Mouse (Mus musculus) brain, embryonic 14.5 days (tissue): Measurements from ENCODE around the gene Cntn3. TPM values are rescaled to one million over a fixed set of nuclear protein-coding genes. Genes with fewer than 3 reads are reported as not detected.
"Not testable (repeated sequence)": the region's sequence is repeated elsewhere in the genome, so short reads cannot be mapped to it uniquely, and the experiment has no call there.

Experiments used
- DNase-seq: peaks from one replicate; pipeline ENCODE4 v3.0.0-alpha.2; 2011; ENCODE audit warnings: low read depth
- CTCF ChIP-seq: fragments of 200-500 bp; IDR thresholded peaks from 2 replicates; pipeline ENCODE4 v1.5.1; 2012; ENCODE audit warnings: inconsistent platforms, mild to moderate bottlenecking, moderate library complexity, borderline replicate concordance; ENCODE audit not compliant: insufficient read depth, insufficient read length; ENCODE audit errors: extremely low read depth
- POLR2A ChIP-seq: fragments of 200-500 bp; IDR thresholded peaks from 2 replicates; pipeline ENCODE4 v1.6.1; 2012; ENCODE audit warnings: mild to moderate bottlenecking, inconsistent platforms, borderline replicate concordance; ENCODE audit not compliant: poor library complexity, insufficient read depth, insufficient read length, severe bottlenecking; ENCODE audit errors: extremely low read depth
- polyA plus RNA-seq: library from polyadenylated mRNA; depleted of rRNA; stranded (reverse); fragments of >200 nt; gene quantifications from 2 replicates; pipeline ENCODE4 v1.2.3, GENCODE M21; 2012; rRNA removed

Gene Cntn3
- 2.9 and 4.5 TPM in 2 replicates for polyA plus RNA-seq

DNA sequence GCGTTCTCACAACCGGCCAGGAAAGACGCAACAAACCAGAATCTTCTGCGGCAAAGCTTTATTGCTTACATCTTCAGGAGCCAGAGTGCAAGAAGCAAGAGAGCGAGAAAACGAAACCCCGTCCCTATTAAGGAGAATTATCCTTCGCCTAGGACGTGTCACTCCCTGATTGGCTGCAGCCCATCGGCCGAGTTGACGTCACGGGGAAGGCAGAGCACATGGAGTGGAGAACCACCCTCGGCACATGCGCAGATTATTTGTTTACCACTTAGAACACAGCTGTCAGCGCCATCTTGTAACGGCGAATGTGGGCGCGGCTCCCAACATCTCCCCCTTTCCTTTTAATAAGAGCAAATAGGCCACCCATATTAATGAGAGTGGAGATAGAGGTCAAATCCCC, at the start of gene Cntn3:
Gene Cntn3, minus strand, starts transcription at position 101 of the 400 bp plus-strand sequence.
- DNase-seq = not testable (repeated sequence)

DNA sequence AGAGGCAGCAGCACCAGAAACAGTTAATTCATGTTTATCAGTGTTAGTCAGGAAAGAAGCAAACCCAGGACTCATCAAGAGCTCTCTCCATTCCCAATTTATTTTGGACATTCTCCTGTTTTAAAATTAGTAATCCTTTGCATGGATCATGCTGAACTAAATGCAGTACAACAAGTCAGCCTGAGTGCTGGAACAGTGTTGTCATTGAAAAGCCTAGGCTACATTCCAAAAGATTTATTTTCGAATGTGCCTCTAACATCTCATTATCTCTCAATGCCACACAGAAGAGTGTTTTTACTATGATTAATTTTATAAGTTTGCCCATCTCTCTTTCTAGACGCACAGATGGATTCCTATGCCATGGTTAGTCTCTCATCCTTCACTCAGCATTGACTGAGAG, 27.9 kb upstream of the Cntn3 start:
- DNase-seq = no peak

DNA sequence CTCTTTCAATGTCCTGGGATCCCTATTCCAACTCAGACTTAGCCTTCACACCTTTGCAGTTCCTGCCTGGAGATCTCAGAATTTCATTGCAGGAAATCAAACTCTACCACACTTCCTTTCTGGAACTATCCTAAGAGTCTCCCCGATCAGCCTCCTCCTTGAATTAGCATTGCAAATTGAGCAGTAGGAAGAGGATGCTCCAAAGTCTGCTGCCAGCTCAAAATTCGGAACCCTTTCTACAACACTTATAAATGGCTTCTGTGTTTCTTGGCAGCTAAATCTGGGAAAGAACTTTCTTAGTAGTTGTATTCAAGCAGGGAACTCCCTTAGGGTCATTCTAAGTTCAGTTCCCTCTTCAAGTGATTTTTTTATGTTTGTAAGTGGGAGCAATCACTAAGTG, 24.9 kb upstream of the Cntn3 start:
- DNase-seq = no peak
- TF ChIP-seq CTCF (no peak), POLR2A (no peak)

More for the DNA sequence above, 27.9 kb upstream of the Cntn3 start:
- TF ChIP-seq CTCF (no peak), POLR2A (no peak)

DNA sequence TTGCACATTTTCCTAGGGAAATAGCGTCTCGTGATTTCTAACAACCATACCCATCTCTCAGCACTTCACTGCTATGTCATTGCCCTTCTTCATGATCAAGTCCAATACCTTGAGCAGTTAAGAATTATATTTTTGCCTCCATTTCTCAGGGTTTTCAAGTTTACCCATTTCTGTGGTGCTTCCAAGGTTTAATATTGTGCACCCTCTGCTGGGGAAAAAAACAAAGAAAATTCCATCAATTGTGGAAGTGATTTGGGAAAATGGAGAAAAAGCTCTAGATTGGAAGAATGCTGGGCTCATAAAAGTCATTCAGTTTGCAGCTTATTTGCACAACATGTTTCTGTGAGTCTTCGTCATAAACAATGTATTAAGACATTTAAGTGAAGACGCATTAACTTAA, 17.2 kb upstream of the Cntn3 start:
- TF ChIP-seq CTCF (no peak), POLR2A (no peak)
- peak; percentile 10 for DNase-seq

DNA sequence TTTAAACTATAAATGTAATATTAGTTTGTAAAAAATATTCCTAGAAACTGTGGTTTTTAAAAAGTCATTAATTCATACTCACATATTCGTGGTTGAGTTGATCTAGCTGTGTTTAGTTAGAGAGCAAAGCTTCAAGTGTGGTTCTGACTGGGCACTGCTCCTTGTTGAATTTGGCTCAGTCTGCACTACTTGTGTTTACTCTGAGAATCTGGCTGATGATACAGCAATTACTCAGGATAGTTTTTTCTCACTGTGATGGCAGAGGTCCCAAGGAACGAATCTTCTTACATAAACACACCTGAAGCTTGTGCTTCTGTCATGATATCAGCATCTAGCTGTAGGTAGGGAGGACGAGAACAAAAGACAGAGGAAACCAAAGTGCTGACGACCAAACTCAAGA, 16.4 kb upstream of the Cntn3 start:
- DNase-seq = peak; percentile 26
- no peak for TF ChIP-seq CTCF
- TF ChIP-seq POLR2A = no peak

DNA sequence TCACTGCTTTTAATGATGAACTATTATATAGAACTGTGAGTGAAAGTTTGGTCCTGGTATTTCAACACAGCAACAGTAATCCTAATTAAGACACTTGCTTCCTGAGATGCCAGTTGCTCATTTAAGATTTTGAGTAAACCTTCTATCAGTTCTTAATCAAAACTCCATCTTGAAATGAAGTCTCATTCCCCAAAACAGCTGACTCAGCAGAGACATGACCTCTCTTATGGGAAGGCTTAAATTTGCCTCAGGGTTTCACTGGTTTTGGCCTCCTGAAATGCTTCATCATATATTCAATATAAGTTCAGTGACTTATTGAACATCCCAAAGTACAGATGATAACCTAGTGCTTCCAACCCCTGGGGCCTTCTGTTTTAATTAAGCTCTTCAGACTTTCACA, 13.2 kb upstream of the Cntn3 start:
- TF ChIP-seq CTCF (no peak), POLR2A (no peak)

DNA sequence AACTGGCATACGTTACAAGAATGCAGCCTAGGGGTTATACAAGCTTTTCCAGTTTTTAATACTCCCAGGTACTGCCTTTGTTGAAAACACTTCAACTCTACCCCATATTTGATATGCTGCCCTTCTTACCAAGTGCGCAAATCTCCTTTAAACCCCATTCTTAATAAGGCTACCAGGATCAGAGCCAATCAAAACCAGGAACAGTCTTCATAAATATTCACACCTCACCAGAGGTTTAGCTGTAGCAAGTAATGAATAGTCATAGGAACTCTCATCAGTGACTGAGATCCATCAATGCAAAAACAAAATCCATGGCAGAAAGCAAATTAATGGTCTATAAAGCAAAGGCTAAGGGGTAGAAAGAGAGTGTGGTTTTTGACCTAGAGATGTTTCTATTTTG, 10.7 kb upstream of the Cntn3 start:
- DNase-seq = peak; percentile 46
- TF ChIP-seq POLR2A = no peak
- TF ChIP-seq CTCF = no peak

More for the DNA sequence above, 13.2 kb upstream of the Cntn3 start:
- DNase-seq = no peak

DNA sequence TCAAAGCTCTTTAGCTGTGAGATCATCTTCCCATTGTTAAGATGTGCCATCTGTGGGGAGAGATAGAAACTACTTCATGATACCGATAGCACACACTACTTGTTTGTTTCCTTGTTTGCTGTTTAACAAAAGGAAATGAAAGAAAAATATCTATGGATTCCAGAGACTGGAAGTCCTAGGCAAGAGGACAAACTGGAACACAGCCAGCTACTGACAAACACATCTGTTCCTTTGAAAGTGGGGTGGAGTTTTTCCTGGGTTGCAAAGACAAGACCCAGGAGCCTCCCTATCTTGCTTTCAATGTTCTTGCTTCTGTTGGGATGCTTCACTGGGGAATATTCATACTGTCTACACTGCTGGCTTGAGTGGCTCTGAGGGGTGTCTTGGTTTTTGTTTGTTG, 5.4 kb downstream of the Cntn3 start:
- DNase-seq = no peak
- TF ChIP-seq CTCF = no peak

DNA sequence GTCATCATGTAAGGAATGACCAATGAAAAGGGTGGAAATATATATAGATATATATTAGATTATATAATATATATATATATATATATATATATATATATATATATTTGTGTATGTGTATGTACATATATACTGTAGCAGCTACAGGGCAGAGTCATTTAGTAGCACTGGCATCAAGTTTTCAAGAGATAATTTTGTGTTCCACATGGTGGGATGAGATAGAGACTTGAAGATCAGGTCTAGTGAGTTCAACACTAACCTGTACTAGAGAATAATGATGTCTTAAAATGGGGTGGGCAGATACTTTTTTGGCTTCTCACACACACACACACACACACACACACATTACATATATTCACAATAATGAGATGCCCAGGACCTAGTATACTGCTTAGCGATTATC, 7.7 kb downstream of the Cntn3 start:
- TF ChIP-seq POLR2A (no peak), CTCF (no peak)
- DNase-seq = no peak

DNA sequence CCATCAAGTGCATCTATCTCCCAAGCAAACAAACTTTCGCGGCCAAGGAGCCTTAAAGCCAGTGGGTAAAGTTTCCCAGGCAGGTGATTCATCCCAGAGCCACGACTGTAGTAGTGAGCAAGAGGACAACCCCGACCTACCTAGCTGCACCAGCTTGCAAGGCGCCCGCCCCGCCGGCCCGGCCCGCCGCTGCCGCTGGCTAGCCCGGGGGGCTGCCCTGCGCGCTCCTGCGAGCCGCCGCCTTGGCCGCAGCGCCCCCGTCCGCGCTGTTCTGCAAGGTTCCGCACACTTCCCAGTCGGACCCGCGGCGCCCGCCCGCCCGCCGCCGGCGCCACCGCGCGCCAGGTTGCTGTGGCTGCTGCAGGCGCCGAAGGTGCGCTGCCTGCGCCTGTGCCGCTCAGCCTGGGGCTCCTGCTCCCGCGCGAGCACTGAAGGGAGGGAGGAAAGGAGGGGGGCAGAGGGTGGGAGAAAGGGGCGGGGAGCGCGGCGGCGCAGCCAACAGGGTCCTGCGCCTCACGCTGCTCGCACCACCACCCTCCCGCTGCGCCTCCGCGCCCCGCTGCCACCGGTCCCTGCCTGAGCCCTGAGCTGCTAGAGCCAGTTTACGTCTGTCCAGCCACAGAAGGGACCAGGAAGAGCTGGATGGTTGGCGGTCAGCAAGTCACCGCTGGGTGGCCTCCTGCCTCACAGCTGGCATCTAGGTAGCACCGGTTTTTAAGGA, 8.7 kb downstream of the Cntn3 start:
- TF ChIP-seq CTCF (peak; percentile 44; the same call in 1 of the 2 replicates), POLR2A (0 out of 2 replicates have a peak, but pooled peaks have one; percentile 8)

DNA sequence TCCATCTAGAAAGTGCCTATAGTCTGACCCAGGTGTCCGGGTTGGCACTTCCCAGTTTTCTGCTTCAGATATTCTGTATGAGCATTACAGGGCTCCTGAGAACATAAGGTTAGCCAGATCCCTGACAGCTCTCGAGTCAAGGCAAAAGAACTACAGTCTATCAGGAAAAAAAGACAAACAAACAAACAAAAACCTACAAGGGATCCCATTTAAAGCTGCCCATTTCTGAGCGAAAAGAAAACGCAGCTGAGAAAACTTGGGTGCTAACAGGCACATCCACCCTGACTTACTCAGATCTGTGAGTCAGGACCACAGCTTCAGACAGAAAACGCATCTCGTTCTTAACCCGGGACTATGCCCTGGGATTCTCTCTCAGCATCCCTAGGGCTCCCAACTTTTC, 9.5 kb downstream of the Cntn3 start:
- no peak for TF ChIP-seq POLR2A
- TF ChIP-seq CTCF = no peak
- peak; percentile 35 for DNase-seq

More for the DNA sequence above, 8.7 kb downstream of the Cntn3 start:
- peak; percentile 95 for DNase-seq

DNA sequence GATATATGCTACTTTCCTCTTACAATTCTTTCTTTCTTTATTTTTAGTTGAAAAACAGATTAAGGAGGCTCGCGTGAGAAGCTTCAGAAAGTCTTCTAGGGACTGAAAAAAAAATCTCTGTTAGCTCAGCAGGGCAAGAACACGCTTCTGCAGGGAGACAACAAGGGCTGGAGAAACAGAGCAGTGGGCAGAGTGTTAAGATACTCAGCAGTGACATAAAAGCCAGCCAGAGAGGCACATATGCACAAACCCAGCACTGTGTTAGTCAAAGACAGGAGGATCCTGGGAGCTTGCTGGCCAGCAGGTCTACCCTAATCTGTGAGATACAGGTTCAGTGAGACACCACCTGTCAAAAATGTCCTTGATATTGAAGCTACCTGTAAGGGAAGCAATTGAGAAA, 15.4 kb downstream of the Cntn3 start:
- no peak for TF ChIP-seq POLR2A
- TF ChIP-seq CTCF = no peak
- DNase-seq = no peak
